Mouse (Mus musculus) spleen, adult 2 months (tissue): Measurements from ENCODE around the gene Lrrc4c. TPM values are rescaled to one million over a fixed set of nuclear protein-coding genes. Genes with fewer than 3 reads are reported as not detected.

Experiments used
- DNase-seq, 2 experiments: peaks; one replicate each; pipeline versions ENCODE4 v3.0.0 to v3.0.0-alpha.2; 2012 to 2021; ENCODE audit warnings: low spot score in 2 of 2, low read depth in 1 of 2
- H3K27ac ChIP-seq: fragments of 200-500 bp; 2 replicates; pipeline ENCODE4 v1.5.1; 2012; ENCODE audit warnings: low read length, inconsistent platforms; ENCODE audit not compliant: insufficient read depth
- H3K27me3 ChIP-seq: fragments of 200-500 bp; 2 replicates; pipeline ENCODE4 v1.6.1; 2012; ENCODE audit warnings: mild to moderate bottlenecking, moderate library complexity, low read length, inconsistent platforms; ENCODE audit not compliant: control insufficient read depth, insufficient read depth
- H3K36me3 ChIP-seq: fragments of 200-500 bp; 2 replicates; pipeline ENCODE4 v1.6.1; 2012; ENCODE audit warnings: mild to moderate bottlenecking, low read length, inconsistent platforms; ENCODE audit not compliant: control insufficient read depth, insufficient read depth
- H3K4me1 ChIP-seq: fragments of 200-500 bp; 2 replicates; pipeline ENCODE4 v1.6.1; 2011; ENCODE audit warnings: inconsistent platforms; ENCODE audit not compliant: control insufficient read depth, insufficient read depth, insufficient read length
- H3K4me3 ChIP-seq: fragments of 200-500 bp; 2 replicates; pipeline ENCODE4 v1.5.1; 2011; ENCODE audit warnings: mild to moderate bottlenecking, inconsistent platforms; ENCODE audit not compliant: insufficient read depth, insufficient read length; ENCODE audit errors: extremely low read depth
- CTCF ChIP-seq: fragments of 200-500 bp; IDR thresholded peaks from 2 replicates; pipeline ENCODE4 v1.5.1; 2011; ENCODE audit warnings: mild to moderate bottlenecking, inconsistent platforms; ENCODE audit not compliant: insufficient read depth, insufficient read length, insufficient replicate concordance; ENCODE audit errors: extremely low read depth
- POLR2A ChIP-seq: fragments of 200-500 bp; IDR thresholded peaks from 2 replicates; pipeline ENCODE4 v1.6.1; 2011; ENCODE audit warnings: low read depth, low read length, inconsistent platforms
- WGBS: fragments of 180-500 bp; shearing (Covaris S2); methylation state at CpG from one replicate; pipeline ENCODE4 v1.1.7; 2018; 5-methylcytosine and 5-hydroxymethylcytosine counted together
- polyA plus RNA-seq: library from polyadenylated mRNA; depleted of rRNA; stranded (reverse); fragments of >200 nt; gene quantifications from 2 replicates; pipeline ENCODE4 v1.2.3, GENCODE M21; 2012

Gene Lrrc4c
- polyA plus RNA-seq, 1 experiment = 0.43 TPM

- H3K4me3 ChIP-seq = no peak overlapping the region
- DNase-seq = no peak
- H3K27me3 ChIP-seq = no peaks in the 10 kb centered on the region
- H3K27ac ChIP-seq = no peak overlapping the region
- no peaks in the 10 kb centered on the region for H3K36me3 ChIP-seq
- H3K4me1 ChIP-seq = no peaks in the 10 kb centered on the region
- TF ChIP-seq CTCF (no peak), POLR2A (no peak)
Observed at GRCm38 (mm10) chr2:96999521-96999920, 681.6 kb downstream of the Lrrc4c start.

GRCm38 (mm10) chr2:97018319-97018718 lies 700.4 kb downstream of the Lrrc4c start:
- DNase-seq = no peak
- Histone ChIP-seq H3K36me3 (no peaks in the 10 kb centered on the region), H3K4me3 (no peak overlapping the region), H3K4me1 (no peaks in the 10 kb centered on the region), H3K27me3 (no peaks in the 10 kb centered on the region), H3K27ac (no peak overlapping the region)
- TF ChIP-seq POLR2A (no peak), CTCF (no peak)
- WGBS = 75% methylated on average over 3 of the region's 3 CpGs

GRCm38 (mm10) chr2:97026991-97027390 lies 709.0 kb downstream of the Lrrc4c start:
- TF ChIP-seq POLR2A (no peak), CTCF (no peak)
- 56% methylated on average over 1 of the region's 1 CpGs for WGBS
- Histone ChIP-seq H3K36me3 (no peaks in the 10 kb centered on the region), H3K27ac (no peak overlapping the region), H3K27me3 (no peaks in the 10 kb centered on the region), H3K4me3 (no peak overlapping the region), H3K4me1 (no peaks in the 10 kb centered on the region)
- DNase-seq = no peak

- WGBS = 89% methylated on average over 1 of the region's 1 CpGs
- Histone ChIP-seq H3K4me1 (no peaks in the 10 kb centered on the region), H3K4me3 (no peak overlapping the region), H3K27me3 (no peaks in the 10 kb centered on the region), H3K36me3 (no peaks in the 10 kb centered on the region), H3K27ac (no peak overlapping the region)
- DNase-seq = no peak
- no peak for TF ChIP-seq POLR2A
- no peak for TF ChIP-seq CTCF
Observed at GRCm38 (mm10) chr2:97027585-97027984, 709.6 kb downstream of the Lrrc4c start.

- Histone ChIP-seq H3K27ac (no peak overlapping the region), H3K4me1 (no peaks in the 10 kb centered on the region), H3K4me3 (no peak overlapping the region; the same call in 1 of the 2 replicates), H3K36me3 (no peaks in the 10 kb centered on the region), H3K27me3 (no peaks in the 10 kb centered on the region)
- no peak for TF ChIP-seq POLR2A
- TF ChIP-seq CTCF = no peak
- no peak for DNase-seq
Observed at GRCm38 (mm10) chr2:97036401-97036800, 718.4 kb downstream of the Lrrc4c start.

GRCm38 (mm10) chr2:97037024-97037814 lies 719.2 kb downstream of the Lrrc4c start:
- Histone ChIP-seq H3K27ac (no peak overlapping the region), H3K36me3 (no peaks in the 10 kb centered on the region), H3K4me3 (no peak overlapping the region), H3K27me3 (no peaks in the 10 kb centered on the region), H3K4me1 (no peaks in the 10 kb centered on the region)
- WGBS = 82% methylated on average over 5 of the region's 5 CpGs
- DNase-seq = no peak
- TF ChIP-seq POLR2A (no peak), CTCF (no peak)

- TF ChIP-seq CTCF (no peak), POLR2A (no peak)
- H3K36me3 ChIP-seq = no peaks in the 10 kb centered on the region
- H3K27me3 ChIP-seq = no peaks in the 10 kb centered on the region
- no peak overlapping the region for H3K4me3 ChIP-seq
- no peak overlapping the region for H3K27ac ChIP-seq
- no peak for DNase-seq
- 71% methylated on average over 3 of the region's 3 CpGs for WGBS
- no peaks in the 10 kb centered on the region for H3K4me1 ChIP-seq
Observed at GRCm38 (mm10) chr2:97044016-97044415, 726.0 kb downstream of the Lrrc4c start.

- H3K36me3 ChIP-seq = no peaks in the 10 kb centered on the region
- H3K27ac ChIP-seq = no peak overlapping the region
- no peaks in the 10 kb centered on the region for H3K27me3 ChIP-seq
- DNase-seq = no peak
- no peak overlapping the region for H3K4me3 ChIP-seq
- no peak for TF ChIP-seq CTCF
- TF ChIP-seq POLR2A = no peak
- H3K4me1 ChIP-seq = no peaks in the 10 kb centered on the region
- 86% methylated on average over 3 of the region's 3 CpGs for WGBS
Observed at GRCm38 (mm10) chr2:97045628-97046027, 727.7 kb downstream of the Lrrc4c start.
